Mouse (Mus musculus) kidney, postnatal 0 days (tissue): ENCODE data around the gene Arhgef33. TPM values are rescaled to one million over a fixed set of nuclear protein-coding genes. Genes with fewer than 3 reads are reported as not detected.

ENCODE experiments used
- ATAC-seq: fragments of 200-750 bp; cut with Nextera tagmentation; replicated peaks from 2 replicates; pipeline ENCODE4 v1.8.0; 2017; ENCODE audit warnings: low read depth, moderate number of reproducible peaks, moderate TSS enrichment, moderate library complexity; ENCODE audit not compliant: low FRiP score
- DNase-seq: peaks from one replicate; pipeline ENCODE4 v3.0.0-alpha.2; 2016; ENCODE audit warnings: low spot score
- H3K27ac ChIP-seq: fragments of 300-500 bp; sonication (generic); 2 replicates; pipeline ENCODE4 v1.5.1; 2014; ENCODE audit warnings: mild to moderate bottlenecking
- H3K27me3 ChIP-seq: fragments of 300-500 bp; sonication (generic); 2 replicates; pipeline ENCODE4 v1.6.1; 2014; ENCODE audit warnings: low read length, mixed read lengths; ENCODE audit not compliant: insufficient read depth
- H3K36me3 ChIP-seq: fragments of 300-500 bp; sonication (generic); 2 replicates; pipeline ENCODE4 v1.6.1; 2014; ENCODE audit warnings: low read length, mixed read lengths; ENCODE audit not compliant: insufficient read depth
- H3K4me1 ChIP-seq: fragments of 300-500 bp; sonication (generic); replicated peaks from 2 replicates; pipeline ENCODE4 v1.6.1; 2014; ENCODE audit warnings: antibody characterized with exemption, low read length, mixed read lengths; ENCODE audit not compliant: insufficient read depth
- H3K4me2 ChIP-seq: fragments of 300-500 bp; sonication (generic); 2 replicates; pipeline ENCODE4 v1.6.1; 2014; ENCODE audit warnings: mild to moderate bottlenecking, low read length, moderate library complexity, mixed read lengths
- H3K4me3 ChIP-seq: fragments of 300-500 bp; sonication (generic); replicated peaks from 2 replicates; pipeline ENCODE4 v1.5.1; 2014; ENCODE audit warnings: low read depth, low read length
- H3K9ac ChIP-seq: fragments of 300-500 bp; sonication (generic); 2 replicates; pipeline ENCODE4 v1.6.1; 2014; ENCODE audit warnings: low read depth, low read length
- H3K9me3 ChIP-seq: fragments of 300-500 bp; sonication (generic); replicated peaks from 2 replicates; pipeline ENCODE4 v1.6.1; 2016; ENCODE audit warnings: low read length, inconsistent platforms, mixed read lengths
- CTCF ChIP-seq: IDR thresholded peaks from 2 replicates; pipeline ENCODE4 v1.5.1; 2016; ENCODE audit warnings: antibody characterized with exemption, low read depth, mild to moderate bottlenecking, moderate library complexity
- WGBS: fragments of 180-500 bp; shearing (Covaris S2); extraction: QIAGEN DNeasy Blood & Tissue Kit; methylation state at CpG from one replicate; pipeline ENCODE4 v1.1.7; 2014; 5-methylcytosine and 5-hydroxymethylcytosine counted together
- polyA plus RNA-seq: library from polyadenylated mRNA; unstranded; fragments of >200 nt; fragmentation: Nextera tagmentation; extraction: Ambion mirVana; gene quantifications from 2 replicates; pipeline ENCODE4 v1.2.1, GENCODE M21; 2015

The Arhgef33 gene
- polyA plus RNA-seq, 1 experiment from 2014 or later, result 2.3 TPM

- Histone ChIP-seq H3K36me3 (no peaks in the 10 kb centered on the region), H3K4me2 (peak overlapping the region; percentile 62), H3K9me3 (no peaks in the 10 kb centered on the region), H3K4me1 (no peaks in the 10 kb centered on the region), H3K4me3 (peak overlapping the region; percentile 31), H3K9ac (no peak overlapping the region), H3K27me3 (no peaks in the 10 kb centered on the region), H3K27ac (no peak overlapping the region)
- peak; percentile 94 for ATAC-seq
- peak; percentile 88 for DNase-seq
- WGBS, result 9% methylated on average over 17 of the region's 17 CpGs
- TF ChIP-seq CTCF, result peak; percentile 58; the same call in 1 of the 2 replicates
These were observed 84.5 kb downstream of the Arhgef33 start for GRCm38 (mm10) chr17:80391423-80392403.

GRCm38 (mm10) chr17:80398243-80398642 lies 91.0 kb downstream of the Arhgef33 start:
- H3K27ac ChIP-seq, result no peak overlapping the region
- no peak overlapping the region for H3K4me3 ChIP-seq
- no peaks in the 10 kb centered on the region for H3K9me3 ChIP-seq
- TF ChIP-seq CTCF, result no peak
- no peak overlapping the region for H3K4me2 ChIP-seq
- H3K9ac ChIP-seq, result no peak overlapping the region
- DNase-seq (no peak), ATAC-seq (no peak)
- no peaks in the 10 kb centered on the region for H3K27me3 ChIP-seq
- no peaks in the 10 kb centered on the region for H3K4me1 ChIP-seq
- WGBS, result 95% methylated on average over 7 of the region's 7 CpGs
- H3K36me3 ChIP-seq, result peaks cover 16% of the 10 kb centered on the region; the same call in 1 of the 2 replicates

DNA sequence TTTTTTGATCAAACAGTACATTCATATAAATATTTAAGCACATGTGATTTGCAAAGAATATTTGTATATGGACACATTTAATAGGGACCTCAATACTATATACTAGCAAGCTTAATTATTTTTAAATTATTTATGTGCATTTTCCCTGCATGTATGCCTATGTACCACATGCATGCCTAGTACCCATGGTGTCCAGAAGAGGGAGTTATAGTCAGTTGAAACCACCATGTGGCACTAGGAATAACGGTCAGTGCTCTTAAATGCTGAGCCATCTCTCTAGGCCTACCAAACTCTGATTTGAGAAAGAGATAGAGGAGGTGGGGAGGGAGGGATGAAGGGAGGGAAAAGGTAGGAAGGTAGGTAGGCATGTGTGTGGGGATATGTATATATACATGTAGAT lies 104.0 kb downstream of the Arhgef33 start:
- Histone ChIP-seq H3K27me3 (no peaks in the 10 kb centered on the region), H3K36me3 (peaks cover 48% of the 10 kb centered on the region), H3K4me2 (no peak overlapping the region), H3K9ac (no peak overlapping the region), H3K4me3 (no peak overlapping the region), H3K9me3 (no peaks in the 10 kb centered on the region), H3K4me1 (no peaks in the 10 kb centered on the region), H3K27ac (no peak overlapping the region)
- TF ChIP-seq CTCF, result peak; percentile 64
- ATAC-seq (no peak), DNase-seq (peak; percentile 27)
- WGBS, result 63% methylated on average over 1 of the region's 1 CpGs

GRCm38 (mm10) chr17:80418572-80419210 lies 111.5 kb downstream of the Arhgef33 start:
- no peaks in the 10 kb centered on the region for H3K27me3 ChIP-seq
- DNase-seq (no peak), ATAC-seq (no peak)
- no peak overlapping the region for H3K4me2 ChIP-seq
- 86% methylated on average over 10 of the region's 10 CpGs for WGBS
- no peaks in the 10 kb centered on the region for H3K4me1 ChIP-seq
- no peak overlapping the region for H3K27ac ChIP-seq
- H3K36me3 ChIP-seq, result peaks cover 44% of the 10 kb centered on the region
- no peak overlapping the region for H3K9ac ChIP-seq
- no peaks in the 10 kb centered on the region for H3K9me3 ChIP-seq
- no peak for TF ChIP-seq CTCF
- no peak overlapping the region for H3K4me3 ChIP-seq

DNA sequence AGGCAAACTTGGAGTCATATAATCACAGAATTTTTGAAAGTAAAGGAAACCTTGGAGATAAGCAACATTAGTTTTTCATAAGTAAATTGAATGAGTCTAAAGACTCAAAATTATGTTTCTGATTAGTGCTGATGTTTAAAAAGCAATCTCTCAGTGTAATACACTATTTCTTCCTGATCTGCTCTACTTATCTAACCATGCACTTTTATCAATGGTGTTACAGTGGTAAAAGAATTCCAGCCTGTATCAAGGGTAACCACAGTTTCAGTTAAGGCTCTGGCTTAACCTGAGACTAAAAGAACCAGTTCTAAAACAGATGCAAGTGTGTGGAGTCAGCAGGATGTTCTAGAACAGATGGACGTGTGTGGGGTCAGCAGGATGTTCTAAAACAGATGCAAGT lies 113.8 kb downstream of the Arhgef33 start:
- peaks cover 33% of the 10 kb centered on the region for H3K36me3 ChIP-seq

GRCm38 (mm10) chr17:80426171-80426570 lies 119.0 kb downstream of the Arhgef33 start:
- Histone ChIP-seq H3K9me3 (no peaks in the 10 kb centered on the region), H3K9ac (no peak overlapping the region), H3K27ac (no peak overlapping the region), H3K4me1 (no peaks in the 10 kb centered on the region; the same call in 1 of the 2 replicates), H3K4me2 (no peak overlapping the region), H3K36me3 (peaks cover 10% of the 10 kb centered on the region), H3K4me3 (no peak overlapping the region), H3K27me3 (no peaks in the 10 kb centered on the region)
- ATAC-seq, result no peak
- WGBS, result 84% methylated on average over 7 of the region's 7 CpGs
- no peak for TF ChIP-seq CTCF
- DNase-seq, result no peak

More for the DNA sequence above, 113.8 kb downstream of the Arhgef33 start:
- no peak for ATAC-seq
- Histone ChIP-seq H3K4me1 (no peaks in the 10 kb centered on the region), H3K4me2 (no peak overlapping the region), H3K4me3 (no peak overlapping the region), H3K9me3 (no peaks in the 10 kb centered on the region), H3K27me3 (no peaks in the 10 kb centered on the region), H3K9ac (no peak overlapping the region), H3K27ac (no peak overlapping the region)
- no peak for DNase-seq
- 98% methylated on average over 1 of the region's 1 CpGs for WGBS
- no peak for TF ChIP-seq CTCF
